Mouse (Mus musculus) layer of hippocampus, adult 2 months (tissue): ENCODE measurements around the gene Moxd1. TPM values are rescaled to one million over a fixed set of nuclear protein-coding genes. Genes with fewer than 3 reads are reported as not detected.

Experiments
- DNase-seq, 2 experiments: peaks; one replicate each; pipeline ENCODE4 v3.0.0; 2022; ENCODE audit warnings: low spot score in 2 of 2
- H3K27ac ChIP-seq: fragments of 200-600 bp; 2 replicates; pipeline ENCODE4 v1.8.1; 2022
- H3K4me3 ChIP-seq: fragments of 200-600 bp; 2 replicates; pipeline ENCODE4 v1.8.1; 2022; ENCODE audit warnings: mild to moderate bottlenecking
- CTCF ChIP-seq: fragments of 200-600 bp; conservative IDR thresholded peaks from 2 replicates; pipeline ENCODE4 v1.8.1; 2022; ENCODE audit warnings: antibody characterized with exemption, mild to moderate bottlenecking, moderate library complexity
- long read RNA-seq, 2 experiments: library from polyadenylated mRNA; stranded (forward); transcript quantifications; one replicate each; pipeline ENCODE4 v2.0.0; 2021; ENCODE audit warnings: borderline mapping rate in 2 of 2
- total RNA-seq, 2 experiments: library from RNA; stranded (reverse); gene quantifications; 2 replicates each; pipeline ENCODE4 v1.2.3; 2021

Gene Moxd1
- 10 to 100 TPM; 10.8 to 15.8 TPM for total RNA-seq
- long read RNA-seq, experiment 1, transcript Moxd1-201 (12 exons, 3,090 nt): major isoform, 11 of 13 reads
- long read RNA-seq, experiment 1, partial matches to known transcripts: 1 of 13 reads
- long read RNA-seq, experiment 1, other reads (novel, unspliced or antisense): 1 of 13 reads
- long read RNA-seq, experiment 2, transcript Moxd1-201 (12 exons, 3,090 nt): major isoform, 8 of 9 reads
- long read RNA-seq, experiment 2, partial matches to known transcripts: 0 of 9 reads
- long read RNA-seq, experiment 2, other reads (novel, unspliced or antisense): 1 of 9 reads

DNA sequence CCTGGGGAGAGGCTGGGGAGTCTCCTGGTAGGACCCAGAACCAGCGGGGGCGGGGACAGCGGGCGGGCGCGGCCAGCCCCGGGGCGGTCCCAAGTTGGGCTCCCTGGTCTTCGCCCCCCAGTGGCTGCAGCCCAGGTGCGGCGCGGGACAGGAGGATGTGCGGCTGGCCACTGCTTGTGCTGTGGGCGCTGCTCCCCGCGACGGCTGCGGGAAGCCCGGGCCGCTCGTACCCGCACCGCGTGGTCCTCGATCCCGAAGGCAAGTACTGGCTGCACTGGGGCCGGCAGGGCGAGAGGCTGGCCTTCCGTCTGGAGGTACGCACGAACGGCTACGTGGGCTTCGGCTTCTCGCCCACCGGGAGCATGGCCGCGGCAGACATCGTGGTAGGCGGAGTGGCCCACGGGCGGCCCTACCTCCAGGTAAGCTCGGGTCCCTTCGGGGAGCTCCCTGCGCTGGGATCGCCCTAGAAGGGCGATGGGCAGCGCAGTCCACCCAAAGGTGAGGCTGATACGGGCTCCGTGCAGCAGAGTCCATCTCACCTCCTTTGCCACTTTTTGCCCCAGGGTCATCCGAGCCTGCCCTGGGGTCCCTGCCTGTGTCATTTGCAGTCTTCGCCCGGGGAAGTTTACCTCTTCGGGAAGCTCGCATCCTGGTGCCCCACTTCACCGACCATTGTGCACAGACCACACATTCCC, at the start of gene Moxd1:
Gene Moxd1 (plus strand): TSS at position 69 of the 695 bp plus-strand sequence.
- peak in 1 of 2 experiments; percentile 13 for DNase-seq
- Histone ChIP-seq H3K27ac (peak within 1 kb of the TSS; percentile 53; the same call in 1 of the 2 replicates), H3K4me3 (peak within 1 kb of the TSS; percentile 63)
- peak; percentile 48 for TF ChIP-seq CTCF

DNA sequence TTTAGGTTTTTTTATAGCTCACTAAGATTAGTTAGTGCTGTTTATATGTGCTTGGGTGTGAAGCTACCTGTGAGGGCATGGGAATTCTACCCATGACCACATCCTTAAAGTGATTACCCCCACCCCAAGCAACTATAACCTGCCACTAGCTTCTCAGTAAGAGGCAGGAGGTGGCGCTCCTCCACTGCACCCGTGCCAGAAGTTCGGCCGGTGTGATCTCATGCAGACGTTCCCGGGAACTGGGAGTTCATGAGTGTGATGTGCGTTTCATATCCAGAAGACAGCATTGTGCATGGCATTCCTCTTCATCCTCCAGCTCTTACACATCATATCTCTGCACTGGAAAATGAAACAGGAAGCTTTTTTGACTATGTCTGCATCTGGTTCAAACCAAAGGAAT, 32.9 kb upstream of the Moxd1 start:
- H3K4me3 ChIP-seq: no peak overlapping the region
- peak in 1 of 2 experiments; percentile 29 for DNase-seq
- no peak overlapping the region for H3K27ac ChIP-seq
- peak; percentile 55 for TF ChIP-seq CTCF

DNA sequence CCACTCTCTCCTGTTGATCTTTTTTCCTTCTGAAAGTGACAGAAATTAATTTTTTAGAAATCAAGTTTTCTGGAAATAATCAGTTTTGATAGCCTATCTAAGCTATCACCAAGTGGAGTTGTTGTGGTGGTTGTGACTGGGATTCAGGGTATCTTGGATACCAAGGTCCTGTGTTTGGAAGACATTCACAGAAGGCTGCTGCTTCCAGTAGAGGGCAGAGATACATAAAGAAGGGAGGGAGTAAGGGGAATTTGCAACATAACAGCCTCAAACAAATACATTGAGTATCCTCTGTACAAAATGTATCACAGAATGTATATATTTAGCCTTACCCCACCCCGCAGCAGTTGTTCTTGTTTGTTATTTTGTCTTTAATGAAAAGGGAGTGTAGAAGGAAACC, 31.3 kb upstream of the Moxd1 start:
- Histone ChIP-seq H3K4me3 (no peak overlapping the region), H3K27ac (no peak overlapping the region)
- TF ChIP-seq CTCF: peak; percentile 78
- DNase-seq: no peak

DNA sequence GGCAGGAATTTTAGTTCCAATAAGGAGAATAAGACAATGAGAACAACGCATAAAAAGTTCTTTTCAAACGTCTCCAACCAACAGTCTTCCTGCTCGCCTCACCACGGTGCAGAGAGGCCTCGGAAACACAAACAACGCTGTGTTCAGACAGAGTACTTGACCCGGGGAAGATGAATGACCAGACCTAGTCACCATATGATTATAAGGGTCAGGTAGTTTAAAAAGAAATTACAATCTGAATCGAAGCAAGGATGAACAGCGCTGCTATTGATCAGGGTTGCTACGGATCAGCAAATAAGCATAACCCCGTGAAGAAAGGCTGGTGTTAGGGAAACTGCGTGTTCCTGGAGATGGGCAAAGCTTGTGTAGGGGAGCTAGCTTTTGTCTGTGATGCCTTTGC, 24.0 kb upstream of the Moxd1 start:
- no peak overlapping the region for H3K4me3 ChIP-seq
- no peak for TF ChIP-seq CTCF
- no peak overlapping the region for H3K27ac ChIP-seq
- no peak for DNase-seq

DNA sequence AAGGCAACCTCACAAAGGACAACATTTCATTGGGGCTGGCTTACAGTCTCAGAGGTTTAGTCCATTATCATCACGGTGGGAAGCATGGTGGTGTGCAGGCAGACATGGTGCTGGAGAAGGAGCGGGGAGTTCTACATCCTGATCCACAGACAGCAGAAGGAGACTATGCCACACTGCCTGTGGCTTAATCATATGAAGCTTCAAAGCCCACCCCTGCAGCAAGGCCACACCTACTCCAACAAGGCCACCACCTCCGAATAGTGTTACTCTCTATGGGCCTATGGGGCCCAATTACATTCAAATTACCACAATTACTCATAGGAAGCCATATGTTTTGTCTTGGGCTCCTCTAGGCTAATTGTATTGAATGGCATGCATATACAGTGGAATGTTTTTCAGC, 23.2 kb upstream of the Moxd1 start:
- no peak overlapping the region for H3K4me3 ChIP-seq
- no peak overlapping the region for H3K27ac ChIP-seq
- DNase-seq: no peak
- TF ChIP-seq CTCF: no peak

DNA sequence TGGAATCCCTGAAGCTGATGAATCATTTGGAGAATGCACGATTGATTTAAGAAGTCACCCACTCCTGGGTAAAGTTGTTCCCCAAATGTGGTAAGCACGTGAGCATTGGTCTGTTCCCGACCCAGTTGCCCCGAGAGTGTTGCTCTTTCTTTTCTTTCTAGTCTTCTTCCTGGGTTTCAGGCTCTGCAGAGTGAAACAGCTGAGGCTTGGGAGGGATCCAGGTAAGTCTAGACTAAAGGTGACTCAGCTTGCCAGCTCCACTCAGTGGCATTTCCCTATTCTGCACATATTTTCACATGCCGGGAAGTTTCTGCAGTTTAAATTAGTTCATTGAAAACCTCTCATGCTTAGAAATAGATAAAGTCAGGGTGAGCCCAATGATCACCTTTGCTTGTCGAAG, 13.2 kb upstream of the Moxd1 start:
- Histone ChIP-seq H3K27ac (no peak overlapping the region), H3K4me3 (no peak overlapping the region)
- no peak for TF ChIP-seq CTCF
- no peak for DNase-seq

DNA sequence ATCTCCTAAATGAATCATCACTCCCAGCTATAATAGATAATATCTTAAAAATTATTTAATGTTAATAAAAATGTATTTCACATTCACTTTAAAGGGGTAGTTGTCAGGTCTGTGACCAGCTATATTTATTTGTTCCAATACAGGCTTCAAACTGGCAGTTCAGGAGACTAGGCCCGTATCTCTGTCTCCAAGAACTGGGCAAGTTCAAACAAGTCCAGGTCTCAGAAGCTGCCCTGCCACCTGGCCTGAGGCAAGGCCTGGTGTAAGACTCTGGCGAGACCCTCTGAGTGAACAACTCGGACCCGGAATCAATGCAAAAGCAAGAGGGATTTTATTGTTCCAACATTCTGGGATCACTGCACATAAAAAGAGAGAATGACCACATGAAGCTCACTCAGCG, 10.0 kb upstream of the Moxd1 start:
- TF ChIP-seq CTCF: no peak
- no peak overlapping the region for H3K4me3 ChIP-seq
- DNase-seq: no peak

DNA sequence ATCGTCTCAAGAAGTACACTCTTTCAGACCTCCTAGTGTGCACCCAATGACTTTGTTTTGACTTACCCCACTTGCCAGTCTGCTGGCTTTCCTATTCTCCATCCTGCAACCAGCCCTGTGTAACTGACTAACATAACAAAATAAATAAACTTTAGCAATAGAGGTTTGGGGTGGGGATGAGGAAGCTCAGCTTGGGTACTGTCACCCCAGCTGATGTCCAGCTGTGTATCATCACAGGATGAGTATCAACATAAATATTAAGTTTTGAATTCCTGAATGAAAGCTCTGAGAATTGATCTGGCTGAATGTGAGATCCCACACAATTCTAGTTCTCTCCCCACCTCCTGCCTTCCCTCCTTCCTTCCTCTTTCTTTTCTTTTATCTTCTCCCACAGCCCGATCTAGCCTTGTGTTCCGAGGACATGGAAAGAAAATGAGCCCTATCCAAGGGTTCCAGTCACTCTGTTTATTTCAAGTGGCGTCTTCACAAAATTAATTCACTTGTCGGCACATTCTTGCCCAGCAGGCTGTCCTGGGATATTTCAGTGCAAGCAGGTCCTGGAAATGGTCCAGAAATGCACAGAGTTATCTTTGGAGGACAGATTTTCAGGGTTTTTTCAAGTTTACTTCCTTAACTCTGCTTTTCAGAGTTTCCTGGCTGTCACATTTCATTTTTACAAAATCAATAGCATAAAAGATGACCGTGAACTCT, 5.6 kb upstream of the Moxd1 start:
- TF ChIP-seq CTCF: no peak
- no peak overlapping the region for H3K27ac ChIP-seq
- no peak for DNase-seq
- no peak overlapping the region for H3K4me3 ChIP-seq

More for the DNA sequence above, 10.0 kb upstream of the Moxd1 start:
- H3K27ac ChIP-seq: no peak overlapping the region

DNA sequence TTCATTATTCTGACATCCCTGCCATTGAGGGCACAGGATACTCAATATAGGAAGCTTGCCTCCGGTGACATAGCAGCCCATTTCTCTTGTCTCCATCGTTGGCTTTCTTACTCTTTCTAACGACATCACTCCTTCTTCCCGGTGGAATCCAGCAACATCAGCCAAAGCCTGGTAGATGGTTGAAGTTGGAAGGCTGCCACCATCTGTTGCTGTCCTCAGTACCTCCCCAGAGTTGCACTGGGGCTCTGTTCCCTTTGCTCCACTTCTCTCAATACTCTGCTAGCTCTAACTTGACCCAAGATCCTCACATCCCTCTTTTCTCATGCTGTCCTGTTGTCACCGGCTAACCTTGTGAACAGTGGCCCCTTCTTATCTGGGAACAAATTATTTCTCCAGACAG, 2.4 kb upstream of the Moxd1 start:
- 0 out of 2 replicates have a peak, but pooled peaks have one; percentile 11 for TF ChIP-seq CTCF
- no peak for DNase-seq
- H3K4me3 ChIP-seq: no peak overlapping the region
- H3K27ac ChIP-seq: no peak overlapping the region

DNA sequence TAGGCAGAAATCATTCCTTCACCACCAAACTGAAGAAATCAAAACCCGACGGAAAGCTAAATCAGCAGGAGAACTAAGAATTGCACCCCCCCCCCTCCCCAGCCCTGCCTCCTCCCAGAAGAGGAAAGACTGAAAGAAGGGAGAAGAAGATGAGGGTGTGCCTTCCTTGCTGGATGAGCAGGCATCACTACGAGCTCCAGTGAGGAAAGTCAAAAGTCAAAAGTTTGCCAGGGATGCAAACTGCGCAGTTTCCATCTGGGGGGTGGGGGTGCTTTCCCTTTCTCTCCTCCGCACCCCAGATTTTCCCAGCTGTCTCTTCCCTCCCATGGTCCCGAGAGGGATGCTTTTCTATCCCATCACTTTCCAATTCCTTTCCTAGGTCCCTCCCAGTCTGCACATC, 406 bp upstream of the Moxd1 start:
- Histone ChIP-seq H3K27ac (no peak overlapping the region), H3K4me3 (peak overlapping the region; percentile 63)
- DNase-seq: no peak
- TF ChIP-seq CTCF: no peak

DNA sequence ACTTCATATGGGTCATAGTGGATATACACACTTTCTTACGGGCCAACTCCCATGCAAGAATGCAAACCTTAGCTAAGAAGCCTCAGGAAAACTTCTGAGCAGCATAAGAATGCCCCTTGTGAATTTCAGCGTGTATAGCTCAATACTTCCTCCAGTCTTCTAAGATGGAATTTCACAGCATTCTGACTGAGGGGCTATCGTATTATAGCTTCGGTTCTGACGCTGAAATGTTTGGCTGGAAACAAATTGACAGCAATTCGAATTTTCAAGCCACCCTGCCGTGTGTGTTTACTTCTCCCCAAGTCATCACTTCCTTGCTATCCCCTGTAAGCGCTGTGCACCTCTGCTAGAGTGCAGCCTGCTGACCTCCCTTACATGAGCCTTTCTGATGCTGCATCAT, 1.3 kb downstream of the Moxd1 start:
- Histone ChIP-seq H3K27ac (no peak overlapping the region), H3K4me3 (no peak overlapping the region)
- TF ChIP-seq CTCF: no peak
- no peak for DNase-seq

DNA sequence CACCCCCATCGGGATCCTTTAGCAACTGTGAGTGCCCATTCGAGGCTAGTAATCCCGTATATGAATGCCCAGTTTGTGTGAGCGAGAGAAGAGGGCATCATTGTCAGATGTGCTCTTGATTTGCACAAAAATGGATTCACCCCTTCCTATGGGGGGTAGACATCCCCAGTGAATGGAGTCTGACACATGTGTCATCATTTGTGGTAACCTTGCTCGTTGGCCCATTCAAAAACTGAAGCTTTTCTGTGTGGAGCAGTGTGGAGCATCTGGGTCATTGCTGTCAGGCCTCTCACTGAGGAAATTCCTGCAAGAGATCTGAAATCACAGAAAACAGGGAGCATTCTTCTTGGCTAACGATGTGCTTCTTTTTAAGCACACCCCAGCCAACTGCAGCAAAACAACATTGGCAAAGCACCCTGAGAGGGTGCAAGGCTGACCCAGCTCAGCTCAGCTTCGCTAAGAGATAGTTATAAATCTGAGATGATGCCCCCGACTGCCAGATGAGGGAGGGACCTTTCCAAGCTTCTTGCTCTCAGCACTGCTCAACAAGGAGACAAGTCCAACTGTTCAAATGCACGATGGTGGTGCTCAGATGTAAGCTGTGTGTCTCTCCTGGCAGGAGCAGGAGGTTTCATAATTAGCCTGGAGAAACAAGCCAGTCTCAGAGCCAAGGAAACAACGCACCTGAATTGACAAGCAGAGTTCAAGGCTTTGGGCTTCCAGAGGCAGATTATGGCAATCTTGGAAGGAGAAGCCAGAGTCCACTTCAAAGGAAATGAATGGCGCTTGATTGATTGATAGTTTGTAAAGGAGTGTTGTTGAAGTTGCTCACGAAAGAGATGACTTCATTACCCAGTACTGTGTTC, 5.2 kb downstream of the Moxd1 start:
- no peak for TF ChIP-seq CTCF
- Histone ChIP-seq H3K27ac (no peak overlapping the region), H3K4me3 (no peak overlapping the region)
- DNase-seq: no peak
